Mouse (Mus musculus): ENCODE data around the gene Pitx3.

- TF ChIP-seq POLR2A (IDR thresholded peaks at IDR 0.05; ENCODE audit: borderline replicate concordance, extremely low read depth, low read depth, low read length) (no peak), CTCF (IDR thresholded peaks at IDR 0.05; ENCODE audit: insufficient read depth, low read length) (no peak)
Measured at GRCm38 (mm10) chr19:46094144-46094543, 54.0 kb downstream of the Pitx3 start.

Data from lung, adult 2 months (tissue).